Mouse (Mus musculus) erythroblast, embryonic 14.5 days (primary cell): Measurements from ENCODE around the gene Tmem97. TPM values are rescaled to one million over a fixed set of nuclear protein-coding genes. Genes with fewer than 3 reads are reported as not detected.
A peak's percentile ranks its signal among the peaks of the same experiment; 100 is the strongest.

Experiments
- H3K27me3 ChIP-seq: 2 replicates; pipeline ENCODE4 v1.6.1; 2012; ENCODE audit warnings: inconsistent platforms; ENCODE audit not compliant: control insufficient read depth
- H3K36me3 ChIP-seq: 2 replicates; pipeline ENCODE4 v1.6.1; 2012; ENCODE audit warnings: mild to moderate bottlenecking, inconsistent platforms; ENCODE audit not compliant: control insufficient read depth
- H3K4me1 ChIP-seq: 2 replicates; pipeline ENCODE4 v1.6.1; 2012; ENCODE audit warnings: inconsistent platforms; ENCODE audit not compliant: control insufficient read depth
- H3K4me3 ChIP-seq: replicated peaks from 2 replicates; pipeline ENCODE3; 2012; ENCODE audit warnings: moderate library complexity, mild to moderate bottlenecking, inconsistent platforms
- H3K9me3 ChIP-seq: 2 replicates; pipeline ENCODE4 v1.6.1; 2012; ENCODE audit warnings: low read length, inconsistent platforms, mixed read lengths; ENCODE audit not compliant: control insufficient read depth
- GATA1 ChIP-seq: IDR thresholded peaks from 2 replicates; pipeline ENCODE4 v1.6.1; 2012; ENCODE audit warnings: low read length, inconsistent platforms, mixed read lengths
- TAL1 ChIP-seq: IDR thresholded peaks from 3 replicates; pipeline ENCODE4 v1.6.1; 2012; ENCODE audit warnings: low read length, inconsistent platforms, mixed read lengths
- polyA plus RNA-seq: library from polyadenylated mRNA; stranded (reverse); fragments of >175 nt; gene quantifications from 2 replicates; pipeline ENCODE4 v1.2.3, GENCODE M21; 2012

The Tmem97 gene
- polyA plus RNA-seq, 1 experiment, result 0.64 TPM

GRCm38 (mm10) chr11:78523241-78523955, 27.2 kb downstream of the Tmem97 start:
- Histone ChIP-seq H3K4me3 (no peak overlapping the region), H3K27me3 (no peaks in the 10 kb centered on the region), H3K9me3 (no peaks in the 10 kb centered on the region), H3K36me3 (peaks cover 89% of the 10 kb centered on the region), H3K4me1 (no peaks in the 10 kb centered on the region)
- TF ChIP-seq TAL1 (no peak), GATA1 (no peak)

- no peak overlapping the region for H3K4me3 ChIP-seq
- no peaks in the 10 kb centered on the region for H3K9me3 ChIP-seq
- TF ChIP-seq TAL1 (no peak), GATA1 (no peak)
- peaks cover 90% of the 10 kb centered on the region for H3K36me3 ChIP-seq
- H3K4me1 ChIP-seq, result no peaks in the 10 kb centered on the region
- no peaks in the 10 kb centered on the region for H3K27me3 ChIP-seq
Measured at GRCm38 (mm10) chr11:78522481-78522997, 28.0 kb downstream of the Tmem97 start.

- no peaks in the 10 kb centered on the region for H3K4me1 ChIP-seq
- TF ChIP-seq TAL1, result no peak
- TF ChIP-seq GATA1, result no peak
- H3K4me3 ChIP-seq, result no peak overlapping the region
- peaks cover 85% of the 10 kb centered on the region for H3K36me3 ChIP-seq
- no peaks in the 10 kb centered on the region for H3K27me3 ChIP-seq
- no peaks in the 10 kb centered on the region for H3K9me3 ChIP-seq
Measured at GRCm38 (mm10) chr11:78521880-78522279, 28.7 kb downstream of the Tmem97 start.

GRCm38 (mm10) chr11:78518931-78519330, 31.6 kb downstream of the Tmem97 start:
- Histone ChIP-seq H3K27me3 (no peaks in the 10 kb centered on the region), H3K36me3 (peaks cover 87% of the 10 kb centered on the region), H3K4me3 (no peak overlapping the region), H3K9me3 (no peaks in the 10 kb centered on the region), H3K4me1 (peaks cover 6% of the 10 kb centered on the region)
- TF ChIP-seq GATA1 (no peak), TAL1 (no peak)

GRCm38 (mm10) chr11:78515549-78516325, 34.8 kb downstream of the Tmem97 start:
- Histone ChIP-seq H3K4me1 (peaks cover 29% of the 10 kb centered on the region), H3K27me3 (no peaks in the 10 kb centered on the region), H3K4me3 (no peak overlapping the region), H3K36me3 (peaks cover 55% of the 10 kb centered on the region), H3K9me3 (no peaks in the 10 kb centered on the region)
- TF ChIP-seq GATA1 (no peak), TAL1 (no peak)

GRCm38 (mm10) chr11:78513106-78513790, 37.3 kb downstream of the Tmem97 start:
- Histone ChIP-seq H3K4me3 (peak overlapping the region; percentile 72), H3K4me1 (peaks cover 30% of the 10 kb centered on the region), H3K27me3 (no peaks in the 10 kb centered on the region), H3K36me3 (peaks cover 47% of the 10 kb centered on the region), H3K9me3 (no peaks in the 10 kb centered on the region)
- TF ChIP-seq TAL1 (no peak), GATA1 (no peak)

- no peak for TF ChIP-seq GATA1
- no peak for TF ChIP-seq TAL1
- Histone ChIP-seq H3K4me3 (peak within 1 kb of the TSS; percentile 72), H3K27me3 (no peaks in the 10 kb centered on the region), H3K9me3 (no peaks in the 10 kb centered on the region), H3K4me1 (peaks cover 30% of the 10 kb centered on the region), H3K36me3 (peaks cover 48% of the 10 kb centered on the region)
Measured at GRCm38 (mm10) chr11:78512025-78512957, 38.3 kb downstream of the Tmem97 start, which contains the start of the genes Tmem199 and Poldip2. Gene Tmem199 (minus strand): TSS chr11:78512172. Gene Poldip2 (plus strand): TSS chr11:78512193.

- H3K27me3 ChIP-seq, result no peaks in the 10 kb centered on the region
- TF ChIP-seq GATA1 (no peak), TAL1 (no peak)
- H3K36me3 ChIP-seq, result peaks cover 45% of the 10 kb centered on the region
- H3K9me3 ChIP-seq, result no peaks in the 10 kb centered on the region
- H3K4me1 ChIP-seq, result peaks cover 24% of the 10 kb centered on the region
- H3K4me3 ChIP-seq, result no peak overlapping the region
Measured at GRCm38 (mm10) chr11:78509148-78509547, 41.4 kb downstream of the Tmem97 start.
